Mouse (Mus musculus) brain, embryonic 14.5 days (tissue): ENCODE results near the gene Wipf1.

Source experiments
- CTCF ChIP-seq: fragments of 200-500 bp; IDR thresholded peaks from 2 replicates; pipeline ENCODE4 v1.5.1; 2012; ENCODE audit warnings: inconsistent platforms, mild to moderate bottlenecking, moderate library complexity, borderline replicate concordance; ENCODE audit not compliant: insufficient read depth, insufficient read length; ENCODE audit errors: extremely low read depth
- POLR2A ChIP-seq: fragments of 200-500 bp; IDR thresholded peaks from 2 replicates; pipeline ENCODE4 v1.6.1; 2012; ENCODE audit warnings: mild to moderate bottlenecking, inconsistent platforms, borderline replicate concordance; ENCODE audit not compliant: poor library complexity, insufficient read depth, insufficient read length, severe bottlenecking; ENCODE audit errors: extremely low read depth

DNA sequence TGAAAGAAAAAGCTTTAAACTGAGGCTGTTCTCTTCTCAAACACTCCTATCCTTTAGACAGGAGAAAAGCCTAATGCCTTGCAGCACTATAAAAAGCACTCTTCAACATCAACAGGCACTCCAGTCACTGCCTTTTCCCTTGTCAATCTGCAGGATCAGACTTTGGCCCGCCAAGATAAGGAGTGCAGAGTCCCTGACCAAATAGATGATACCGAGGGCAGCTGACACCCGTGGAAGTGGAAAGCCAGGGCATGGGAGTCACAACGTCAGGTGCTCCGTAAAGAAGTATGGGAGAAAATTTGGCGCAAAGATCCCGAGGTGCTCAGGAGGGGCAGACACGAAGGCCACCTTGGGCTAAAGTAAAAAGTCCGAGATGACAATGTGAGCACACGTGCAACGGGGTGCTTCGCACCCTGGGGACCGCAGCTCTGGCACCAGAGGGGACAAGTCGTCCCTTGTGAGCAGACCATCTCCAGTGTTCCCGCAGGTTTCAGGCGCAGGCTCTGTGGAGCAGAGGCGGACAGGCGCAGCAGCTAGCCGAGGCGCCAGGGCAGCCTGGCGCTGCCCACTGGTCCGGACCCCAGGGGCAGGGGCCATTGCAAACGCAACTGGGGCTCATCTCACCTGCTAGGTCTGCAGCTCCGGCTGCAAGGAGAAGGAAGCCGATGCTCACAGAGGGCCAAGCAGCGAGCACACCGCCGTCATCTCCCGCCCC is 143.7 kb downstream of the Wipf1 start:
- TF ChIP-seq POLR2A = no peak
- no peak for TF ChIP-seq CTCF
